Mouse (Mus musculus) heart, embryonic 10.5 days (tissue): ENCODE results near the gene Serpina11. TPM values are rescaled to one million over a fixed set of nuclear protein-coding genes. Genes with fewer than 3 reads are reported as not detected.

Experiments used
- DNase-seq: peaks from one replicate; pipeline ENCODE4 v3.0.0-alpha.2; 2017; ENCODE audit warnings: low spot score
- H3K27ac ChIP-seq: fragments of 300-500 bp; sonication (generic); 2 replicates; pipeline ENCODE4 v1.5.1; 2016; ENCODE audit warnings: mild to moderate bottlenecking
- H3K27me3 ChIP-seq: fragments of 300-500 bp; sonication (generic); 2 replicates; pipeline ENCODE4 v1.6.1; 2016; ENCODE audit warnings: mild to moderate bottlenecking; ENCODE audit not compliant: poor library complexity, insufficient read depth, severe bottlenecking
- H3K36me3 ChIP-seq: fragments of 300-500 bp; sonication (generic); 2 replicates; pipeline ENCODE4 v1.6.1; 2016; ENCODE audit warnings: mild to moderate bottlenecking, moderate library complexity
- H3K4me1 ChIP-seq: fragments of 300-500 bp; sonication (generic); 2 replicates; pipeline ENCODE4 v1.6.1; 2016; ENCODE audit warnings: mild to moderate bottlenecking
- H3K4me3 ChIP-seq: fragments of 300-500 bp; sonication (generic); 2 replicates; pipeline ENCODE4 v1.5.1; 2016; ENCODE audit warnings: mild to moderate bottlenecking, moderate library complexity
- H3K9me3 ChIP-seq: fragments of 300-500 bp; sonication (generic); 2 replicates; pipeline ENCODE4 v1.6.1; 2016; ENCODE audit warnings: mild to moderate bottlenecking, moderate library complexity
- WGBS: fragments of 180-500 bp; shearing (Covaris S2); methylation state at CpG from one replicate; pipeline ENCODE4 v1.1.7; 2016; 5-methylcytosine and 5-hydroxymethylcytosine counted together
- polyA plus RNA-seq: library from polyadenylated mRNA; unstranded; fragments of >200 nt; fragmentation: Nextera tagmentation; extraction: Ambion mirVana; gene quantifications from 2 replicates; pipeline ENCODE4 v1.2.1, GENCODE M21; 2016

The Serpina11 gene
- polyA plus RNA-seq = 0.72 TPM in 1 of 2 replicates, not detected in the other

DNA sequence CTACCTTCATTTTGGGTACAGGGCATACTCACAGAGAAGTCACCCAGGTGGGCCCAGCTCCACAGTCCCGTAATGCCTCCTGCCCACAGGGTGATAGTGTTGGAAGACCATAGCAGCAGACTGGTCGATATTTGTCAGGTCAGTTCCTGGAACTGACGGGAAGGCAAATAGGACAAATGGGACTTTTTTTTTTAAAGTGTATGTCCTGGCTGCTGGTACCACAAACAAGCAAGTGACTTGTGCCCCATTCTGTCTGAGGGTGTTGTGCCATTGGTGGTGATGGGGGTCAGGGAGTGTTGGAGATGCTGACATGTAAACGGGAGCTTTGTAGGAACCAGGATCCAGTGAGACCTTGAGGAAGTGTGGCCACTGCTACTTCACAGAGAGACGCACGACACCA is at the start of gene Serpina11:
Gene Serpina11 (minus strand): TSS at position 101 of the 400 bp plus-strand sequence.
- Histone ChIP-seq H3K27ac (no peak within 1 kb of the TSS), H3K9me3 (no peaks in the 10 kb centered on the region), H3K4me3 (no peak within 1 kb of the TSS), H3K27me3 (peaks cover 17% of the 10 kb centered on the region; the same call in 1 of the 2 replicates), H3K4me1 (no peaks in the 10 kb centered on the region), H3K36me3 (no peaks in the 10 kb centered on the region)
- DNase-seq = no peak
- WGBS = 83% methylated on average over 6 of the region's 6 CpGs

- Histone ChIP-seq H3K4me3 (no peak overlapping the region), H3K9me3 (no peaks in the 10 kb centered on the region), H3K27ac (no peak overlapping the region), H3K4me1 (peaks cover 5% of the 10 kb centered on the region; the same call in 1 of the 2 replicates), H3K36me3 (no peaks in the 10 kb centered on the region), H3K27me3 (no peaks in the 10 kb centered on the region)
- 85% methylated on average over 7 of the region's 7 CpGs for WGBS
- no peak for DNase-seq
These were observed 48.4 kb upstream of the Serpina11 start for GRCm38 (mm10) chr12:104038181-104038580.

GRCm38 (mm10) chr12:104033752-104034151 is 44.0 kb upstream of the Serpina11 start:
- Histone ChIP-seq H3K27ac (no peak overlapping the region), H3K27me3 (no peaks in the 10 kb centered on the region), H3K4me3 (no peak overlapping the region), H3K9me3 (no peaks in the 10 kb centered on the region), H3K4me1 (no peaks in the 10 kb centered on the region), H3K36me3 (no peaks in the 10 kb centered on the region)
- no peak for DNase-seq
- 100% methylated on average over 1 of the region's 1 CpGs for WGBS

- WGBS = 36% methylated on average over 8 of the region's 8 CpGs
- no peaks in the 10 kb centered on the region for H3K36me3 ChIP-seq
These were observed 40.2 kb upstream of the Serpina11 start for GRCm38 (mm10) chr12:104029986-104030385.

GRCm38 (mm10) chr12:104015280-104015679 is 25.5 kb upstream of the Serpina11 start:
- H3K9me3 ChIP-seq = no peaks in the 10 kb centered on the region
- no peaks in the 10 kb centered on the region for H3K36me3 ChIP-seq
- no peak overlapping the region for H3K4me3 ChIP-seq
- no peaks in the 10 kb centered on the region for H3K4me1 ChIP-seq
- no peaks in the 10 kb centered on the region for H3K27me3 ChIP-seq
- WGBS = 31% methylated on average over 3 of the region's 3 CpGs
- no peak overlapping the region for H3K27ac ChIP-seq
- DNase-seq = no peak

More at GRCm38 (mm10) chr12:104029986-104030385, 40.2 kb upstream of the Serpina11 start:
- Histone ChIP-seq H3K4me1 (no peaks in the 10 kb centered on the region), H3K27ac (no peak overlapping the region), H3K4me3 (no peak overlapping the region), H3K9me3 (no peaks in the 10 kb centered on the region), H3K27me3 (no peaks in the 10 kb centered on the region)
- DNase-seq = no peak

DNA sequence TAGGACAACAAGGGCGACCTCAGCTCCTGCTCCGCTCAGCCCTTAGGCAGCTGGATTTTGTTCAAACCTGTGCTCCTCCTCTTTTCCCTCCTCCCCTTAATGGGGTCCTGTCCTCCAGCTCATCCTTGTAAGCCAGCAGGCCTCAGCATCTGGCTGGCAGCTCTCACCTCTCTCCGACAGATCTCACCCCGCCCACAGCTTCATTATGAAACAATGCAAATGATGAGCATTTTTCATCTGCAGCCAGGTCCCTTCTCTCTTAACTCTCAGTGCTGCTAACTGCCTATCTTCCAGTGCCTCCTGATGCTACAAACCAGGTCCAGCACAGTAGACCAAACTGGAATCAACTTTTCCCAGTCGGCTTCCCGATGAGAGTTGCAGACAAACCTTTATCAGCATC is 23.9 kb upstream of the Serpina11 start, which contains the start of gene Serpina9:
Gene Serpina9 (minus strand): TSS at position 136 of the 400 bp plus-strand sequence.
- H3K4me3 ChIP-seq = no peak within 1 kb of the TSS
- H3K4me1 ChIP-seq = no peaks in the 10 kb centered on the region
- H3K9me3 ChIP-seq = no peaks in the 10 kb centered on the region
- H3K27ac ChIP-seq = no peak within 1 kb of the TSS
- H3K36me3 ChIP-seq = no peaks in the 10 kb centered on the region
- H3K27me3 ChIP-seq = no peaks in the 10 kb centered on the region; the same call in 1 of the 2 replicates
- 86% methylated on average over 6 of the region's 6 CpGs for whole genome bisulfite sequencing
- DNase-seq = no peak

DNA sequence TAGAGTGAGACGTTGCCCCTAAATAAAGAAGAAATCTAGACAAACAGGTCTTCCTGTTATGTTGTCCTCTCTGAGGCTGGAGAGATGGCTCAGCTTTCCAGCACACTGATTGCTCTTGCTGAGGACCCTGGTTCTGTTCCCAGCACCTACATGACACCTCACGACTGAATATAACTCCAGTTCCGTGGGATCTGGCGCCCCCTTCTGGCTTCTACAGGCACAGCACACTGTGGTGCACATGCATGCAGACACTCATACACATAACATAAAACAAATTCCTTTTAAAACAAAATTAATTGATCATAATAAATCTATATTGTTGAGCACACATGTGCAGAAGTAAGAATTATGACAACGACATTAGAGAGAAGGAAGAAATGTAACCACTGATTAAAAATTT is 14.9 kb upstream of the Serpina11 start:
- DNase-seq = no peak
- Histone ChIP-seq H3K9me3 (no peaks in the 10 kb centered on the region; the same call in 1 of the 2 replicates), H3K27me3 (no peaks in the 10 kb centered on the region; the same call in 1 of the 2 replicates), H3K4me3 (no peak overlapping the region), H3K27ac (no peak overlapping the region), H3K36me3 (no peaks in the 10 kb centered on the region), H3K4me1 (no peaks in the 10 kb centered on the region)
- 76% methylated on average over 5 of the region's 5 CpGs for WGBS

DNA sequence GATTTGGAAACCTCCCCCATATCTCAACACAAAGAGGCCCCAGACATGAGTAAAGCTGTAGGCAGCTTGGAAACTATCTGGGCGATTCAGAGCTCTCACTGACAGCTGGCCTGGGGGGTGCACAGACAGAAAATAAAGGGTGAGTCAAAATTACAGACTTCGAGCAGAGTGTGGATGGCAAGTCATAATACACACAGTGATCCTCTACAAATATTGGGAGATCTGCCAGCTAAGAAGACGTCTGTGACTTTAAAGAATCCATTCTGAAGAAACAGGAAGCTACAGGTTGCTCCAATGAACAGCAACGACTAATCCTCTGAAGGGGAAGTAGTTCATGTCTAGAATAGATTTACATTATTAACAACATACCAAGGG is 13.5 kb upstream of the Serpina11 start:
- H3K4me1 ChIP-seq = no peaks in the 10 kb centered on the region
- DNase-seq = no peak
- no peaks in the 10 kb centered on the region for H3K36me3 ChIP-seq
- WGBS = 49% methylated on average over 4 of the region's 4 CpGs
- H3K9me3 ChIP-seq = no peaks in the 10 kb centered on the region; the same call in 1 of the 2 replicates
- H3K27ac ChIP-seq = no peak overlapping the region
- H3K27me3 ChIP-seq = no peaks in the 10 kb centered on the region; the same call in 1 of the 2 replicates
- H3K4me3 ChIP-seq = no peak overlapping the region

DNA sequence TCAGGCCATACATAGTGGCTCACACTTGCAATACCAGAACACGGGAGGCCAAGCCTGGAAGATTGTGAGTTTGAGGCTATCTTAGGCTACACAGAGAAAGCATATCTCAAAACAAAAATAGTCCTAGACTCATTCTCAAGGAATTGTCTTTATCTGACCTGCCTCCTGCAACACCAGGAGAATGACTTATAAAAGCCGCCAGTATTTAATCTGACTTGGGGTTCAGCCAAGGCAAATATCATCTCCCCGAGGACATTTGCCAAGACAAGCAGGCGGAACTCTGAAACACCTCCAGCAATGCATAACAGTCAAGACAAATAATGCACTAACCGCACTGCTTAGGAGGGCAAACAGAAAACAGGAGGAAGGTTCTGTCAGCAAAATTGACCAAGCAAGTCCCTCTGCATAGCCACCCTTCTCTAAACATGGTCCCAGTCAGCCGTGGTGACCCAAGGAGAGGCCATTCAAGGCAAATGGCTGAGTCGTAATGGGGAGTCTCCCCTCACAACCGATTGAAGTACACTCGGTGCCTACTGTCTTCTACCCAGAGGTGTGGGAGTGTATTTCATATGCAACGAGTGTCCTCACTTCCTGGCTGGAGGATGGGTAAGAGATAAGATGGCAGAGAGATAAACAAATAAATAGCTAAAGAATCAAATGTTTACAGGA is 12.9 kb upstream of the Serpina11 start:
- Histone ChIP-seq H3K27me3 (no peaks in the 10 kb centered on the region), H3K4me3 (no peak overlapping the region), H3K36me3 (no peaks in the 10 kb centered on the region), H3K4me1 (no peaks in the 10 kb centered on the region), H3K9me3 (no peaks in the 10 kb centered on the region; the same call in 1 of the 2 replicates), H3K27ac (no peak overlapping the region)
- WGBS = 56% methylated on average over 10 of the region's 10 CpGs
- DNase-seq = no peak

DNA sequence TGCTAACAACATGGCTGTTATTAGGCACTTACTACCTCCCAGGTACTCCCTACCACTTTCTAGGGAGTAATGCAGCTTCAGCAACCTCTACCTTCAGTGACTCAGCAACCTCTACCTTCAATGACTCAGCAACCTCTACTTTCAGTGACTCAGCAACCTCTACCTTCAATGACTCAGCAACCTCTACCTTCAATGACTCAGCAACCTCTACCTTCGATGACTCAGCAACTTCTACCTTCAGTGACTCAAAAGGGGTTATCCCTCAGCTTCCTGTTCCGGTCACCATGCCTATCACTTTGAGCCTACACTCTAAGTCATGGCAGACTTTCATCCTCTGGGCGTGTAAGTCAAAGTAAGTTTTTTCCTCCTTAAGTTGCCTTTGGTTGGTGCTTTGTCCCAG is 10.8 kb upstream of the Serpina11 start:
- Histone ChIP-seq H3K4me3 (no peak overlapping the region), H3K27me3 (peaks cover 10% of the 10 kb centered on the region; the same call in 1 of the 2 replicates), H3K4me1 (no peaks in the 10 kb centered on the region), H3K9me3 (no peaks in the 10 kb centered on the region; the same call in 1 of the 2 replicates), H3K36me3 (no peaks in the 10 kb centered on the region), H3K27ac (no peak overlapping the region)
- DNase-seq = no peak
- WGBS = 86% methylated on average over 3 of the region's 3 CpGs

- Histone ChIP-seq H3K4me3 (no peak overlapping the region), H3K4me1 (no peaks in the 10 kb centered on the region), H3K36me3 (no peaks in the 10 kb centered on the region), H3K27me3 (peaks cover 10% of the 10 kb centered on the region; the same call in 1 of the 2 replicates), H3K27ac (no peak overlapping the region), H3K9me3 (no peaks in the 10 kb centered on the region; the same call in 1 of the 2 replicates)
- no peak for DNase-seq
- WGBS = 90% methylated on average over 8 of the region's 8 CpGs
These were observed 9.9 kb upstream of the Serpina11 start for GRCm38 (mm10) chr12:103999611-104000010.

DNA sequence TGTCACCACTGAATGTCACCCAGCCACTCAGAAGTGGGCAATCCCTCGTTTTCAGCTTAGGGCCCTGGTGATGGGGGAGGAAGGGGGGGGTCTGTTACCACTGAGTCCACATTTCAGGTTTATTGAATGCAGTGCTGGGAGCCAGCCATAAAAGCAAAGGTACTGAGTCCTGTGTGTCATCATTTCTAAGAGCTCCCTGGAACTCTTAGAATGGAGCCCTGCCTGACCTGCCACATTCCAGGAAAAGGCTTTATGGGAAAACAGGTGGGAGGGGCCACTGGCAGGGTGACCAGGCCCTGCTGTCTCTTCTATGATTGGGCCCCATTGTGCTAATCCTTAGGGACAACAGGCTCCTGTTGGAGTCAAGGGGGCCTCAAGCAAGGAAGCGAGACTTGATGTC is 6.8 kb upstream of the Serpina11 start:
- Histone ChIP-seq H3K9me3 (no peaks in the 10 kb centered on the region), H3K36me3 (no peaks in the 10 kb centered on the region), H3K27ac (no peak overlapping the region), H3K27me3 (peaks cover 19% of the 10 kb centered on the region; the same call in 1 of the 2 replicates), H3K4me1 (no peaks in the 10 kb centered on the region), H3K4me3 (no peak overlapping the region)
- DNase-seq = no peak
- WGBS = 58% methylated on average over 2 of the region's 2 CpGs

- WGBS = 45% methylated on average over 5 of the region's 5 CpGs
- Histone ChIP-seq H3K27ac (no peak overlapping the region), H3K4me1 (no peaks in the 10 kb centered on the region), H3K4me3 (no peak overlapping the region), H3K9me3 (no peaks in the 10 kb centered on the region), H3K27me3 (peaks cover 19% of the 10 kb centered on the region; the same call in 1 of the 2 replicates), H3K36me3 (no peaks in the 10 kb centered on the region)
- no peak for DNase-seq
These were observed 5.7 kb upstream of the Serpina11 start for GRCm38 (mm10) chr12:103995292-103996072.
